Mouse (Mus musculus): ENCODE data around the gene Usp15. TPM values are rescaled to one million over a fixed set of nuclear protein-coding genes. Genes with fewer than 3 reads are reported as not detected.

The Usp15 gene
- total RNA-seq, 2 experiments from 2014 or later: 94.4 to 105 TPM

- no peak for DNase-seq (ENCODE audit: low spot score in 2 of 2)
- Histone ChIP-seq H3K27ac (no peak overlapping the region), H3K4me3 (no peak overlapping the region)
- TF ChIP-seq CTCF (conservative IDR thresholded peaks at IDR 0.05): no peak
These were observed 84.0 kb downstream of the Usp15 start for GRCm38 (mm10) chr10:123112787-123113168.

GRCm38 (mm10) chr10:123112056-123112786 lies 84.6 kb downstream of the Usp15 start:
- no peak for TF ChIP-seq CTCF (conservative IDR thresholded peaks at IDR 0.05)
- no peak for DNase-seq (ENCODE audit: low spot score in 2 of 2)

DNA sequence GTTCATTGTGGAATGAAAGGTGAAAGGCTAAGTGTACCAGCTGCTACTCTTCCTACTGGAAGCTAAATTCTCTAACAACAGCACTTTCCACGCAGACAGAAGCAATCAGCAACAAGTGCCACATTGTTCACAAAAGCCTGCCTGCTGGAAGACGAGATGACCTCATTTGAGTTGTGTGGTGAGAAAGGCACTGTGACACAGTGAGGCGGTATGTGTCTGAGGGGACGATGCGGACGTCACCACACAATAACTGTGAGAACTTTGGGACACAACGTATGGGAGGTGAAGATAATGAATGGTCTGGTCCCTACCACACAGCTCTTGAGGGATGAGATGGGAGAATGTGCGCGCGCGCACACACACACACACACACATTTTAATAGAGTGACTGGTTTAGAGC lies 86.2 kb downstream of the Usp15 start:
- TF ChIP-seq CTCF (conservative IDR thresholded peaks at IDR 0.05): no peak
- no peak for DNase-seq (ENCODE audit: low spot score in 2 of 2)

More at GRCm38 (mm10) chr10:123112056-123112786, 84.6 kb downstream of the Usp15 start:
- no peak overlapping the region for H3K4me3 ChIP-seq
- no peak overlapping the region for H3K27ac ChIP-seq

DNA sequence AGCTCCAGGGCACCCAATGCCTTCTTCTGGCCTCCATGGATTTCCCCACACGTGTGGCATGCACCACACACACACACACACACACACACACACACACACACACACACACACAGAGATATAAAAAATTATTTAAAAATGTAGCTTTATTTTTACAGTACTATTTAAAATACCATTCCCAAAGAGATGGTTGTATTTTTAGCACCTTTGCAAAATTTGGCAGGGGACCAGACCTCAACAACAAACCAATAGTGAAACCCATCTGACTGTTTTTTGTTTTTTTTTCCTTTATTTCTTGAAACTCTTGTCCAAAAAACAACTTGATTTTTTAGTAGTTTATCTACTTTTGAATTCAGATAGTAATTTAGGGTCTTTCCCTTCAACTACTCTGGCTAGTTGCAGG lies 88.3 kb downstream of the Usp15 start:
- no peak for DNase-seq (ENCODE audit: low spot score in 2 of 2)
- Histone ChIP-seq H3K27ac (no peak overlapping the region), H3K4me3 (no peak overlapping the region)
- TF ChIP-seq CTCF (conservative IDR thresholded peaks at IDR 0.05): no peak

More for the DNA sequence above, 86.2 kb downstream of the Usp15 start:
- no peak overlapping the region for H3K27ac ChIP-seq
- no peak overlapping the region for H3K4me3 ChIP-seq

GRCm38 (mm10) chr10:123108121-123108520 lies 88.7 kb downstream of the Usp15 start:
- no peak overlapping the region for H3K4me3 ChIP-seq
- no peak overlapping the region for H3K27ac ChIP-seq
- DNase-seq (ENCODE audit: low spot score in 2 of 2): no peak
- no peak for TF ChIP-seq CTCF (conservative IDR thresholded peaks at IDR 0.05)

DNA sequence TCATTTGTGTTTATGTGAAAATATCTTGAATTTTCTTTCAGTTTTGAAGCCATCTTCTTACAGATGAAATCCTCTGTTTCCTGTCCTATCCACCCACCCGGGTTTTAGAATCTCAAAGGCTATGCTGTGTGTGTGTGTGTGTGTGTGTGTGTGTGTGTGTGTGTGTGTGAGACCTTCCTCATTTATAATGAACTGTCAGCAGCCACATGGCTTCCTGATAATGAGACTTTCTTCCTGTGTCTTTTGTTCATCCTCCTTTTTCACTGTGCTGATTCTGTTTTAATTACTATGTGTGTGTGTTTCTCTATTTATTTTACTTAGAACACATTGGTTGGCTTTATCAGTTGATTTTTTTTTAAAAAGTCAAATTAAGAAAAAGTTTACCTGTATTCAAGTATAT lies 95.5 kb downstream of the Usp15 start:
- no peak for TF ChIP-seq CTCF (conservative IDR thresholded peaks at IDR 0.05)
- no peak for DNase-seq (ENCODE audit: low spot score in 2 of 2)

GRCm38 (mm10) chr10:123100584-123100983 lies 96.2 kb downstream of the Usp15 start:
- Histone ChIP-seq H3K27ac (no peak overlapping the region), H3K4me3 (no peak overlapping the region)
- DNase-seq (ENCODE audit: low spot score in 2 of 2): no peak
- no peak for TF ChIP-seq CTCF (conservative IDR thresholded peaks at IDR 0.05)

More for the DNA sequence above, 95.5 kb downstream of the Usp15 start:
- no peak overlapping the region for H3K4me3 ChIP-seq
- H3K27ac ChIP-seq: no peak overlapping the region

DNA sequence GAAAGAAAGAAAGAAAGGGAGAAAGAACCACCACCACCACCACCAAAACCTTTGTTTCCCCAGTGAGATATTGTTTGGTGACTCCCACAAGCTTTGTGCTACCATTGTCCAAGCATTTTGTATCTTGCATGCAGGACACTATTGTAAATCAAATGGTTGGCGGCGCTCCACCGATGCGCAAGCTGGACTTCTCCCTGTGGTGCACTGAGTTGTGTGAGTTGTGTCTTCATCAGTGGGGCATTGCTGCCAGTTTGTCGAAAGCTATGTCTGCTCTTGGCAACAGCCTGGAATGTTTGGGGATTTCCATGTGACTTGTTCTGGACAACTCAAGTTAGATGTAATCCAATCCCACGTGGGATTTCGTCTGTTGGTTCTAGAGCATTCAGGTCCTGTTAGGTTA lies 102.3 kb downstream of the Usp15 start:
- DNase-seq (ENCODE audit: low spot score in 2 of 2): no peak
- H3K4me3 ChIP-seq: no peak overlapping the region
- TF ChIP-seq CTCF (conservative IDR thresholded peaks at IDR 0.05): no peak
- H3K27ac ChIP-seq: no peak overlapping the region

- no peak overlapping the region for H3K4me3 ChIP-seq
- TF ChIP-seq CTCF (conservative IDR thresholded peaks at IDR 0.05): no peak
- DNase-seq (ENCODE audit: low spot score in 2 of 2): no peak
- no peak overlapping the region for H3K27ac ChIP-seq
These were observed 104.2 kb downstream of the Usp15 start for GRCm38 (mm10) chr10:123092577-123092976.

DNA sequence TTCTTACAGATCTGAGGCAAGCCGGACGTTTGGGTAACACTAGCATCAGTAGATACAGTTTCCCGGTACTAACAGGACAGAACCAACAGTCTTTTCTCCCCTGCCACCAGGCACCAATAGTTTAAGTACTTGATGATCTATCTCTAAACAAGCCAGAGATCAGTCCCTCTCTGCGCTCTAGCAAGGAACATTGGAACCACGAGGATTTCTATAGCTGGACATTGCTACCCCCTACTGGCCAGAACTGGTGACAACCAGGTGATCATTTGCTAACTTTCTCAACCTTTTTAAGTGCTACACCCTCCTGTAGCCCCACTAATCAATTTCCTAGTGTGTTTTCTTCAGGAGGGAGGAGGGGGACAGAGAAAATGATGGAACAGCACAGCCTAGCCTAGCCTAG lies 105.1 kb downstream of the Usp15 start:
- H3K4me3 ChIP-seq: no peak overlapping the region
- DNase-seq (ENCODE audit: low spot score in 2 of 2): peak; percentile 49 to 57
- no peak overlapping the region for H3K27ac ChIP-seq
- TF ChIP-seq CTCF (conservative IDR thresholded peaks at IDR 0.05): peak; percentile 82

DNA sequence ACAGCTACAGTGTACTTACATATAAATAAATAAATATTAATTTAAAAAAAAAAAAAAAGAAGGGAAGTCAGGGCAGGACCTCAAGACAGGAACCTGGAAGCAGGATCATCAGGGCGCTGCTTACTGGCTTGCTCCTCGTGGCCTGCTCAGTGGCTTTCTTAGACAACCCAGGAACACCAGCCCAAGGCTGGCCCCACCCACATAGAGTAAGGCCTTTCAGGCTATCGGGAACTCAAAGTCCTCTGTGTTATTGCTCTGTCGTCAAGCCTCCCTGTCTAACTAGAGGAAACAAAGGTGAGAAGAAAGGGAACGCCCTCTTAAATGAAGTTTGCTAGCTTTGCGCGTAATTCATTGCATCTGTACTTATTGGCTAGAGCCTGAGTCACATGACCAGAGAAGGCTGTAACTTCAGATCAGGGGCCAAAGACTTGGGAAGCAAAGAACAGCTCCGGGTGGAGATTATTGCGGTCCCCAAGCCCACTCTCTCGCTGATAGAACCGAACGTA lies 107.3 kb downstream of the Usp15 start:
- no peak for DNase-seq (ENCODE audit: low spot score in 2 of 2)
- Histone ChIP-seq H3K27ac (no peak overlapping the region), H3K4me3 (no peak overlapping the region)
- TF ChIP-seq CTCF (conservative IDR thresholded peaks at IDR 0.05): no peak

- H3K4me3 ChIP-seq: no peak overlapping the region
- TF ChIP-seq CTCF (conservative IDR thresholded peaks at IDR 0.05): no peak
- no peak for DNase-seq (ENCODE audit: low spot score in 2 of 2)
- no peak overlapping the region for H3K27ac ChIP-seq
These were observed 109.9 kb downstream of the Usp15 start for GRCm38 (mm10) chr10:123086847-123087246.

DNA sequence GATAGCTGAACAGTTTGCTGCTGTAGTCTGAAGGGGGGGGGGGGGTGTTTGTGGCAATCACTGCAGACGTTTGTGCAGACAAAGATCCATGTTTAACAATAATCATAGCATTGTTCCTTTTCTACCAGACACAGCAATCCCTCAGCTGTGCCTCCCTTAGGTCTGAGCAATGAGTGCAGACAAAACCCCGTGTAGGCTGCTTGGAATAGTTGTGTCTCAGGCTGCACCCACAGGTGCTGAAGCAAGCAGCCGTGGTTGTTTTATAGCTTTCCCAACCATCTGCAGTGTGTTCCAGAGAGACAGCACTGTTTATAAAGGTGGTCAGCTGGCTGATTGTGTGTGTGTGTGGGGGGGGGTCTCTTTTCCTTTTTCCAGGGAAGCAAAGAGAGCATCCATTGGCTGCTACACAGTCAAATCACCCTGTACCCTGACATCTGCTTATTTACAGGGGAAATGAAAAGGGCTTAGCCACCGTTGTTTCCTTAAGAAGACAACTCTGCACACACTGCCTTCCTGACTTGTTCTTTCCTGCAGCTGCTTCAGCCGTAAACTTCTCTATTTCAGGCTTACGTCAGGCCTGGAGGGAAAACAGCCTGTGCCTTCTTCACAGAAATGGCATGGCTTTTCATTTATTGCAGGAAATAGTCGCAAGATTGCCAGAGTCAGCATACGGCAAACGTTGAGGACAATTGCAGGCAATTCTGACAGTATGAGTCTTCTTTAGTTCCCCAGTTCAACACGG lies 111.7 kb downstream of the Usp15 start:
- DNase-seq (ENCODE audit: low spot score in 2 of 2): no peak
- peak overlapping the region; percentile 73 for H3K27ac ChIP-seq

More for the DNA sequence above, 111.7 kb downstream of the Usp15 start:
- no peak for TF ChIP-seq CTCF (conservative IDR thresholded peaks at IDR 0.05)
- H3K4me3 ChIP-seq: no peak overlapping the region
